Mouse (Mus musculus) heart, embryonic 10.5 days (tissue): Measurements from ENCODE around the gene Sun2. TPM values are rescaled to one million over a fixed set of nuclear protein-coding genes. Genes with fewer than 3 reads are reported as not detected.

Experiments
- DNase-seq: peaks from one replicate; pipeline ENCODE4 v3.0.0-alpha.2; 2017; ENCODE audit warnings: low spot score
- H3K27ac ChIP-seq: fragments of 300-500 bp; sonication (generic); 2 replicates; pipeline ENCODE4 v1.5.1; 2016; ENCODE audit warnings: mild to moderate bottlenecking
- H3K27me3 ChIP-seq: fragments of 300-500 bp; sonication (generic); 2 replicates; pipeline ENCODE4 v1.6.1; 2016; ENCODE audit warnings: mild to moderate bottlenecking; ENCODE audit not compliant: poor library complexity, insufficient read depth, severe bottlenecking
- H3K36me3 ChIP-seq: fragments of 300-500 bp; sonication (generic); 2 replicates; pipeline ENCODE4 v1.6.1; 2016; ENCODE audit warnings: mild to moderate bottlenecking, moderate library complexity
- H3K4me1 ChIP-seq: fragments of 300-500 bp; sonication (generic); 2 replicates; pipeline ENCODE4 v1.6.1; 2016; ENCODE audit warnings: mild to moderate bottlenecking
- H3K4me3 ChIP-seq: fragments of 300-500 bp; sonication (generic); 2 replicates; pipeline ENCODE4 v1.5.1; 2016; ENCODE audit warnings: mild to moderate bottlenecking, moderate library complexity
- H3K9me3 ChIP-seq: fragments of 300-500 bp; sonication (generic); 2 replicates; pipeline ENCODE4 v1.6.1; 2016; ENCODE audit warnings: mild to moderate bottlenecking, moderate library complexity
- WGBS: fragments of 180-500 bp; shearing (Covaris S2); methylation state at CpG from one replicate; pipeline ENCODE4 v1.1.7; 2016; 5-methylcytosine and 5-hydroxymethylcytosine counted together
- polyA plus RNA-seq: library from polyadenylated mRNA; unstranded; fragments of >200 nt; fragmentation: Nextera tagmentation; extraction: Ambion mirVana; gene quantifications from 2 replicates; pipeline ENCODE4 v1.2.1, GENCODE M21; 2016

Sun2 gene
- polyA plus RNA-seq, 1 experiment from 2014 or later: 2.9 TPM

DNA sequence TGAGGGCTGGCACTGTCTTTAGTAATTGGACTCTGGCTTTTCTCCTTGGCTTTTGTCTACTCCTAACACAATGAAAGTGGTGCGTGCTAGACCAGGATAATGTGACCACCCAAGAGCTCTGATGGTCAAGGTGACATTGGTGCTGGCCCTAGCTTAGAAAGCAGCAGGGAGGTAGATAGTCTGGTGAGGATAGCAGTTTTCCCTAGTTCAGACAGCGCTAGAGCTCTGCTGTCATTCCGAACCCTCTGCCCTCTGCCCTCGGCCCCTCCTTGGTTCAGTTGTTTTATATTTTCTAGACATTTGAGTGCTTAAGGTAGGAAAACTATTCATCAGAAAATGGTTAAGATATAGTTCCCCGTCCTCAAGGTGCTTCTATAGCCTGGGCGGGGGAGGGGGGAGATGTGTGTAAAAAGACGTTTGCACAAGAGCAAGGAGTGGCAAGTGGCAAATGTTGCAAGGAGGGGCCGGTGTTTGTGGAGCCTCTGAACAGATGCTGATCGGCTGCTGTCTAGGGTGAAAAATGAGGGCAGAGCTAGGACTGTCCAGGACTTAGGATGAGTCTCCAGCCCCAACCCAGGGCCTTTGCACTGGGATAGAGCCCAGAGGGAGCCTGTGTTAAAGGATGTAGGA, 44.7 kb downstream of the Sun2 start:
- Histone ChIP-seq H3K27me3 (no peaks in the 10 kb centered on the region), H3K4me3 (no peak overlapping the region), H3K27ac (peak overlapping the region; percentile 56; the same call in 1 of the 2 replicates), H3K9me3 (no peaks in the 10 kb centered on the region), H3K4me1 (peaks cover 35% of the 10 kb centered on the region), H3K36me3 (peaks cover 37% of the 10 kb centered on the region)
- WGBS: 80% methylated on average over 9 of the region's 9 CpGs
- no peak for DNase-seq

DNA sequence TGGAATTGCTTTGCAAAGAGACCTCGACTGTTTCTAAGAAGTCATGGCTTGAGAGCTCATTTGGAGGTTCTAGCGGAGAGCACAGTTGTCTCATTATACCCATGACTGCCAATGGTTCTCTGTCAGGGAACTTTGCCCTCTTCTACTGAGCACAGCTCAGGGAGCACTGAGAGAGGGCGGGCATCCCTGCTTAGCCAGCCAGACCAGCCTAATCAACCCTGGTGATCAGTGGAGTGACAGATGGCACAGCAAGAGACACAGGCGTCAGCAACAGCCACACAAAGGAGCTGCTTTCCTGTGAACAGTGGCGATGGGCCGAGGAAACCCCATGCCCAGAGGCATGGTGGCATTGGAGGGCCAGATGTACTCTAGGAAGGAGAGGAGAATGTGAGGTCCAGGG, 45.3 kb downstream of the Sun2 start:
- 87% methylated on average over 6 of the region's 6 CpGs for WGBS
- no peak overlapping the region for H3K4me3 ChIP-seq
- peaks cover 37% of the 10 kb centered on the region for H3K36me3 ChIP-seq
- no peaks in the 10 kb centered on the region for H3K27me3 ChIP-seq
- H3K9me3 ChIP-seq: no peaks in the 10 kb centered on the region
- H3K27ac ChIP-seq: peak overlapping the region; percentile 56; the same call in 1 of the 2 replicates
- no peak for DNase-seq
- H3K4me1 ChIP-seq: peaks cover 41% of the 10 kb centered on the region

DNA sequence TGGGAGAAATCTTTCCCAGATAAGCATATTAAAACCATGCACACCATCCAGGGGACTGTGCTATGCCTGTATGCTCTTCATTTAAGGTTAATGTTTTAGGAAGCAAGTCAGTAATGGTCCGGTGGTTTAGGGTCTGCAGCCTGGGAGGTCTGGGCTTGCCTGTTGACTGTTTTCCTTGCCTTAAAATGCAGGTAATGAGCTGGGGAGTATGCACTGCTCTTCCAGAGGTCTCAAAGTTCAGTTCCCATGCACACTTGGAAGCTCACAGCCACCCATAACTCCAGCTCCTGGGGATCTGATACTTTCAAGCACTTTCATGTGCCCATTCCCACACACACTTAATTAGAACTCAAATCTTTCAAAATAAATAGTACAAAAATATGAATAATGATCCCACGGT, 45.8 kb downstream of the Sun2 start:
- Histone ChIP-seq H3K27ac (no peak overlapping the region), H3K27me3 (no peaks in the 10 kb centered on the region), H3K4me1 (peaks cover 46% of the 10 kb centered on the region), H3K36me3 (peaks cover 37% of the 10 kb centered on the region), H3K4me3 (no peak overlapping the region), H3K9me3 (no peaks in the 10 kb centered on the region)
- 95% methylated on average over 2 of the region's 2 CpGs for WGBS
- no peak for DNase-seq

DNA sequence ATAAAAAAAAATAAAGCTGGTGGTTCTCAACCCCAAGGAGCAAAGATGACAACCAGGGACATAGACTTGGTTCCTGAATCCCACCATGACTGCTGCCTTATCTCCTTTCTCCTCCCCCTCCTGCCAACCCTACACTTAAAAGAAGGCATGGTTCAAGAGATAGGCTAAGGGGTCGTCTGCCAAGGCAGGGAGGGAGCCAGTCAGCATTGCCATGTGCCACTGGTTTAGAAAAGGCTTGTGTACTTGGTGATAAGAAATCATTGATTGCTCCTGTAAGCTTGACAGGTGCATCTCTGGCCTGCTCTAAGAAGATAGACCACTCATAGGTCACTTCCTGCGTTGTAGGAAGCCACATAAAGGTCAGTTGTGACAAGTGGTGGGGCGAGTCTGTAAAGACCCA, 46.8 kb downstream of the Sun2 start:
- WGBS: 40% methylated on average over 3 of the region's 3 CpGs
- peaks cover 37% of the 10 kb centered on the region for H3K36me3 ChIP-seq
- H3K9me3 ChIP-seq: no peaks in the 10 kb centered on the region
- H3K27ac ChIP-seq: 0 out of 2 replicates have a peak overlapping the region, but pooled peaks have one; percentile 22
- peaks cover 52% of the 10 kb centered on the region for H3K4me1 ChIP-seq
- no peak overlapping the region for H3K4me3 ChIP-seq
- no peaks in the 10 kb centered on the region for H3K27me3 ChIP-seq
- no peak for DNase-seq

DNA sequence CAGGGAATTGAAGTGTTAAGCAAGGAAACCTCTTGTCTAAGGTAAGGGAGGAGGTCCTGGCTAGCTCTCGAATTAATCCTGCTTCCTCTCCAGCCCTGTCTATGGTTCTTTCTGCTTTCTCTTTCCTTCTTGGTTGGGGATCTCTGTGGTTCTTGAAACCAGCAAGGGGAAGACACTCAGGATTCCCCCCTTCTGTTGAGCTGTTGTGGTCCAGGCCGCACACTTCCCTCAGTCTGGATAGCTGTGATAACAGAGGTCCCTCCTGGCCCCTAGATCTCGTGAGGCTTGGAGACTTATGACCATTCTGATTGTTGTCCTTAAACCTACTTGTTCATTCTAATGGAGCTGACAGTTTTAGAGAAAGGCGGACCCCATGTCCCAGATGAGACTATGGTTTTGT, 47.8 kb downstream of the Sun2 start:
- Histone ChIP-seq H3K4me3 (no peak overlapping the region), H3K36me3 (peaks cover 36% of the 10 kb centered on the region), H3K27ac (peak overlapping the region; percentile 65; the same call in 1 of the 2 replicates), H3K9me3 (no peaks in the 10 kb centered on the region), H3K27me3 (no peaks in the 10 kb centered on the region), H3K4me1 (peaks cover 54% of the 10 kb centered on the region)
- WGBS: 74% methylated on average over 4 of the region's 4 CpGs
- DNase-seq: no peak

DNA sequence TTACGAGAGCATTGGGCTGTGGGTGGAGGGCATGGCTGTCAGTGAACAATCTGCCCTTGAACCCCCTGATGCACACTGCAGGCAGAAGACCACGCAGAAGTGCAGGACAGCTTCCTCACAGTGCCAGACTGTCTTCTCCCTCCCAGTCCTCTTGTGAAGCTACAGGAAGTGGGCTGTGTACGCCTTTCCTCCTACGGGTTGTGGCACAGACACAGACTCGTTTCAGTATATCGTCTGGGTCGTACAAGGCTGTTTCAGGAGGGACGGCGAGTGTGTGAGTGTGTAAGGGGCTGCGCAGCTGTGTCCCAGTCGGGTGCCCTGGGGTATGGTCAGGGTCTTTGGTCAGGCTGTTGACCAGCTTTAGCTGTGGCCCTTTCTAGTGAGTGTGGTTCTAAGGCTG, 48.6 kb downstream of the Sun2 start:
- H3K4me1 ChIP-seq: peaks cover 57% of the 10 kb centered on the region
- H3K27me3 ChIP-seq: no peaks in the 10 kb centered on the region
- peaks cover 30% of the 10 kb centered on the region for H3K36me3 ChIP-seq
- 72% methylated on average over 11 of the region's 11 CpGs for WGBS
- H3K4me3 ChIP-seq: peak overlapping the region; percentile 22; the same call in 1 of the 2 replicates
- peak overlapping the region; percentile 65; the same call in 1 of the 2 replicates for H3K27ac ChIP-seq
- DNase-seq: no peak
- no peaks in the 10 kb centered on the region for H3K9me3 ChIP-seq

DNA sequence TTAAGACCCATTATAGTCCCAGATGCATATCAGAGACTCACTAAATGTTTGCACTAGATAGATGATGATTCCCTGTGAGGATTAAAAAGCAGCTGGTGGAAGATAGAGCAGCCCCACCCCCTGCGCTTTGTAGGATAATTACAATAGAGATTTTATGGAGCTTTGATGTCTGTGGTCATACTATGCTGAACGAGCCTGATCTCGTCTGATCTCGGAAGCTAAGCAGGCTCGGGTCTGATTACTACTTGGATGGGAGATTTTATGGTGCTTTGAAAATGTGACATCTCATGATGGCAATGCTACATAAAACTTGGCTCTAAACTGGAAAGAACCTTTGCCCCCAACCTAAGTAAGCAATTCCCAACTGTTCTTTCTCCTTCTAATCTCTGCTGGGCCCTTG, 50.0 kb downstream of the Sun2 start:
- no peak overlapping the region for H3K4me3 ChIP-seq

DNA sequence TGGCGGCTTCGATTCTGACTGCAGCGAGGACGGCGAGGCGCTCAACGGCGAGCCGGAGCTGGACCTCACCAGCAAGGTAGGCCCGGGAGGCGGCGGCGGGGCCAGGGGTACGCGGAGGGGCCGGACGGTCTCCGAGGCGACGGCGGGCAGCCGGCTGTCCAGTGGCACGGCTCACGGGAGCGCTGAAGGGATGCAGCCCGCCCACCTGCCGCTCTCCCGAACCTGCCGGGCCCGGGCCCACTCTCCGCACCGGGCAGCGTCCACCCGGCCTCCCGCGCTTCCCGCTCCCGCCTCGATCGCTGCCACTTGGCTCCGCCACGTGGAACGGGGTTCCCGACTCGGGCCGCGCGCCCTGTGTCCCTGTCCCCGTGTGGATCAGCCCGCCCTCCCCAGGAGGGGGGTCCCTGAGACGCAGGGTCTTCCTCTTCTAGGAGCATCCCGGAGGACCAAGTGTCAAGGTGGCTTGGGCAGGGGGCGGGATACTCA, 51.3 kb downstream of the Sun2 start:
- peak overlapping the region; percentile 94 for H3K4me3 ChIP-seq
- no peaks in the 10 kb centered on the region for H3K27me3 ChIP-seq
- no peaks in the 10 kb centered on the region for H3K9me3 ChIP-seq
- H3K36me3 ChIP-seq: peaks cover 18% of the 10 kb centered on the region
- peak overlapping the region; percentile 95 for H3K27ac ChIP-seq
- no peak for DNase-seq
- peaks cover 54% of the 10 kb centered on the region for H3K4me1 ChIP-seq
- under 1% methylated on average over 53 of the region's 53 CpGs for WGBS

More for the DNA sequence above, 50.0 kb downstream of the Sun2 start:
- 83% methylated on average over 5 of the region's 5 CpGs for WGBS
- H3K27me3 ChIP-seq: no peaks in the 10 kb centered on the region
- H3K9me3 ChIP-seq: no peaks in the 10 kb centered on the region
- DNase-seq: no peak
- H3K27ac ChIP-seq: no peak overlapping the region
- peaks cover 53% of the 10 kb centered on the region for H3K4me1 ChIP-seq
- peaks cover 28% of the 10 kb centered on the region for H3K36me3 ChIP-seq

DNA sequence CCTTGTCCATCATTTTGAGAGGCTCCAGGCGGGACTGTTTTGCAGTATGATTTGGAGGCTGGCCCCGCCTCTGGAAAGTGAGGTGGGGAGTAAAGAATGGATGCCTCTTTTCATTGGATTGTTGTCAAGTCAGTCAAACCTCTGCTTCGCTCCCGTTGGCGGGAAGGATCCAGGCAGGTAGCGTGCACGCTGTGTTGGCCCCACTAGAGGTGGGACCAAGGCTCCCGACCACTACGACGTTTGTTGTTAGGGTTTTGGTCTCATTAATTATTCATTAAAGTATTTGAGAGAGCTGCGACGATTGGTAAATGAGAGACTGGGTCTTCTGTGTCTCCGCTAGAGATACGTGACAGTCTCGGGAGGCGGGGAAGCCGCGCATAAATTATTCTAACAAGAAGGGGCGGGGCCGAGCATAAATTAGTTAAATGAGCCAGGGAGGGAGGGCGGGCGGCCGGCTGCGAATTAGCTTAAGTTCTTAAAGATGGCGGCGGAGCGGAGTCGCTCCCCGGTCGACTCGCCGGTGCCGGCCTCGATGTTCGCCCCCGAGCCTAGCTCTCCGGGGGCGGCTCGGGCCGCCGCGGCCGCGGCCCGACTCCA, 51.8 kb downstream of the Sun2 start, which contains the start of gene Gtpbp1:
Gene Gtpbp1, plus strand, starts transcription at position 420 of the 597 bp plus-strand sequence.
- Histone ChIP-seq H3K27ac (peak within 1 kb of the TSS; percentile 95), H3K9me3 (no peaks in the 10 kb centered on the region), H3K36me3 (peaks cover 17% of the 10 kb centered on the region), H3K27me3 (no peaks in the 10 kb centered on the region), H3K4me1 (peaks cover 57% of the 10 kb centered on the region), H3K4me3 (peak within 1 kb of the TSS; percentile 94)
- DNase-seq: peak; percentile 100
- 0% methylated on average over 45 of the region's 45 CpGs for WGBS

DNA sequence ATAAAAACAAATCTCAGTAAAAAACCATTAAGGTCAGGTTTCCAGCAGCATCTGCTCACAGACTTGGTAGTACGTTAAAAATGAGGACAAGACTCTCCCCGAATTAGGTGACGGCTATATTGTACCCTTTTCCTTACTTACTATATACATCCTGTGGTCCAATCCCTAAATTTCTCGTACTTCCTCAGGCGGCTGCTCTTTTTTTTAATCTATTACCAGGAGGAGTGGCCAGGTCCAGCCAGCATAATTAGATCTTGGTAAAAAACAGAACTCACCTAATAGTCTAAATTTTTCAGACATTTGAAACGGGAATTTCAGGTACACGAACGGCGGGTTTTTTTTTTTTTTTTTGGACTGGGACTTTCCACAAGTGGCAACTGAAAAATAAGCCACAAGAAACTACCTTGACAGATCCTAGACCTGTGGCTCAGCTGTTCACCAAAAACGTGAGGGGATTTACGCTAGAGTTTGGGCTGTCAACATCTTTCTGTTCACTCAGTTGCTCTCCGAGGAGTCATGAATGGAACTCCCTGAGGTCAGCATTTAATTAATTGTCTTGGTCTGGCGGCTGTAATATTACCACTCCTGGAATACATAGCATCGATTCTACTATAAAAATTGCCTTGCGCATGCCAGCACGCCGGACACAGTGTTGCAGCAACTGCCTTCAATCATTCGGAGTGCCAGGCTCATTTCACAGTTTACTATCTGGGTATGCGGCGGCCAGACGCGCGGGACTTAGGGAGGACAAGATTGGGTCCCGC, 52.5 kb downstream of the Sun2 start:
- Histone ChIP-seq H3K27ac (peak overlapping the region; percentile 70), H3K4me3 (peak overlapping the region; percentile 94), H3K36me3 (peaks cover 11% of the 10 kb centered on the region), H3K27me3 (no peaks in the 10 kb centered on the region), H3K9me3 (no peaks in the 10 kb centered on the region), H3K4me1 (peaks cover 61% of the 10 kb centered on the region)
- DNase-seq: no peak
- WGBS: 16% methylated on average over 24 of the region's 24 CpGs

DNA sequence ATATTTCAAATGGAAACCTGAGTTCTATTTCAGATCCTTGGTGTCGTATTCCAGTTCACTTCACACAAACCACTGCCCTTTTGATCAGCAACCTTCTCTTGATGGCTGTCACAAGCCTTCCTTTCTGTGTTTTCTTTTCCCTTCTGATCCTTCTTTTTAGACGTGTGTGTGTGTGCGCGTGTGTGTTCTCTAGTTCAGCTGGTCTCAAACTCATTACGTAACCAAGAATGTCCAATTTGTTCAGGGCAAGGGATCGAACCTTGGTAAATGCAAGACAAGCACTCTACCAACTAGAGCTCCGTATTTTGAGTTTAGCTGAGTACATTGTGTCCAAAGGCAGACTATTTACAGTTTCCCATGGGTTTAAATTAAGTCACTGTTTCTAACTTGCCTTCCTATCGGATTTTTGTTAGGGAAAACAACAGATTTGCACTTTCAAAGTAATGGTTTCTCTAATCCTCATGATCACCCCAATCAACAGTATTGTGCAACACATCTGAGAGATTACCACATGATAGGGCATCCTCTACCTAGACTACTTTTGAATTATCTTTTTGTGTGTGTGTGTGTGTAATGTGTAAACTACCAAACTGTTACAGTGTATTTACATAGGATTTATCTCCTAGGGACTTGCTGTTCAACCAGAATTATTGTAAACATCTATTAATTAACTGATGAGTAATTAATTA, 53.9 kb downstream of the Sun2 start:
- H3K4me1 ChIP-seq: peaks cover 64% of the 10 kb centered on the region
- H3K9me3 ChIP-seq: no peaks in the 10 kb centered on the region
- H3K27me3 ChIP-seq: no peaks in the 10 kb centered on the region
- peak overlapping the region; percentile 86 for H3K4me3 ChIP-seq
- no peaks in the 10 kb centered on the region for H3K36me3 ChIP-seq
- DNase-seq: no peak
- 5% methylated on average over 8 of the region's 8 CpGs for WGBS
- H3K27ac ChIP-seq: peak overlapping the region; percentile 95

DNA sequence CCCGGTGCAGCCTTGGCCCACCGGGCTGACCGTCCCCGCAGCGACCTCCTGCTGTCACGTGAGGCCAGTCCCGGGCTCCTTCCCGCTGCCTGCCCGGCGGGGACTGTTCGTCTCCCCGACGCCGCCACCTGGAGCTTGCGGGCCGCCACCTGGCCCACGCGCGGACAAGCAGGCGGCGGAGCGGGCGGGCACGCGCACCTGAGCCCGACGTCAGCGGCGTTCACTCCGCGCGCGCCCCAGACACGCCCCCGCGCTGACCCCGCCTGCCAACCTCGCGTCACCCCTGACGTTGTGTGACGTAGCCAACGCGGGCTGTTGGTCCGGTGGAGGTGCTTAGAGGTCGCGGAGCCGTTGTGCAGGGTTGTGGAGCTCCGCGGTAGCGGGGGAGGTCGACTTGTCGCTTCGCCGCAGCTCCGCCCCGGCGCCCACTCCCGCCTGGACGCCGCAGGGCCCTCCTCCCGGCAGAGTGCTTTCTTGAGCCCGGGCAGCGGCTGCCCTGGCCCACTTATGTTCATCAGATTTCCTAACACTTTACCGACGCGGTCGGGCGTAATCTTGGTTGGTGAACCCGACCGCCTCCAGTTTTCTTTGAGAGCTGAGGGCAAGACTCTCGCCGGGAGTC, 54.6 kb downstream of the Sun2 start, which contains the start of gene Josd1:
Gene Josd1, minus strand, starts transcription at position 274 of the 622 bp plus-strand sequence.
- Histone ChIP-seq H3K9me3 (no peaks in the 10 kb centered on the region), H3K27ac (peak within 1 kb of the TSS; percentile 95), H3K4me3 (peak within 1 kb of the TSS; percentile 86), H3K36me3 (no peaks in the 10 kb centered on the region), H3K27me3 (no peaks in the 10 kb centered on the region), H3K4me1 (peaks cover 65% of the 10 kb centered on the region)
- under 1% methylated on average over 69 of the region's 72 CpGs for WGBS
- peak; percentile 98 for DNase-seq
